Mouse (Mus musculus) cerebellum, postnatal 36 days (tissue): ENCODE measurements around the gene Pla2g1b.

Experiments used
- DNase-seq, 2 experiments: peaks; one replicate each; pipeline ENCODE4 v3.0.0; 2021 to 2022; ENCODE audit warnings: mixed read lengths in 2 of 2

Pla2g1b gene

GRCm38 (mm10) chr5:115447108-115447507 lies 19.0 kb upstream of the Pla2g1b start:
- no peak for DNase-seq

DNA sequence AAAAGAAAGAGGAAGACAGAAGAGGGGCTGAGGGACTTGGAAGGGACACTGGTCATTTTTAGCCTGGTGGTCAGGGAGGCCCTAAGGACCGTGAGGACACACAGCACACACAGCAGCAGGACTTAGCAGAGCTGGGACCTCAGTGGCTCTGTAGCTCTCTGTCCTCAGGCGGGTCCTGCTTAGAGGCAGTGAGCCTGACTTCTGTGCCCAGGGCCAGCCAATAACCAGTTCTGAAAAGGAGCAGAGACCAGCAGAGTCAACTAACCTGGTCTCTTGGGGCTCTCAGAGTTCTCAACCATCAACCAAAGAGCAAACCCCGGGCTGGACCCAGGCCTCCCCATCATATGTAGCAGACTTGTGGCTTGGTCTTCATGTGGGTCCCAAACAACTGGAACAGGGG lies 16.8 kb upstream of the Pla2g1b start:
- no peak for DNase-seq

GRCm38 (mm10) chr5:115450410-115451317 lies 15.4 kb upstream of the Pla2g1b start:
- no peak for DNase-seq

- no peak for DNase-seq
Observed at GRCm38 (mm10) chr5:115454422-115455090, 11.5 kb upstream of the Pla2g1b start.

DNA sequence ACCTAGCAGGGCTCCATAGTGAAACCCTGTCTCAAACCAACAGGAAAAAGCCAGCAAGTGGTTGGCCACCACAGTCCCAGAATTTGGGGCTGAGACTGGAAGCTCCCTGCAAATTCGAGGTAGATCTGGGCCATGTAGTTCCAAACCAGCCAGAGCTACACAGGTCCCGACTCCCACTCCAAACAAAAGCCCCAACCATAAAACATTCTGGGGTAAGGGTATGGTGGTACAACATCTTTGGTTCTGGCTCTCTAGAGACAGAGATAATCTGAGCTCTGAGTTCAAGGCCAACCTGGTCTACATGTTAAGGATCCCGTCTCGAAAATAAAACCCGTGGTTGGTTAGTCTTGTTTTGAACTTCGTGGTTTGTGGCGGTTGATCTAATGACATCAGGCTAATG lies 10.2 kb upstream of the Pla2g1b start:
- no peak for DNase-seq

DNA sequence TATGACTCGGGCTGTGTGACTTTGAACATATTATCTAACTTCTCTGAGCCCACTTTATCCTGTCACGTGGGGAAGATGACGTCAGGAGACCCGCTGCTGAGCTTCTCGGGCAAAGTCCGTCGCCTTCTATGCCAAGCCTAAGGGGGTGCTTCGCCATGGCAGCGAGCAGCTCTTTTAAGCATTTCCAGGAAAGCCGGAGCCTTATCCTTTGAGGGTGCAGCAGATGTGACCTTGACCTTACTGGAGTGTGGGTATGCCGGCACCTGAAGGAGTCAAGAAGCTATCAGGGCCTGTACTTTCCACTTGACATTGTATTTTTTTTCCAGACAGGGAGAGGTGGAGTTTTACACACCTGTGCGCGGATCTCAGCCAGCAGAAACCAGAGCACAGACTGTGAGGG lies 7.1 kb upstream of the Pla2g1b start:
- DNase-seq, result no peak

DNA sequence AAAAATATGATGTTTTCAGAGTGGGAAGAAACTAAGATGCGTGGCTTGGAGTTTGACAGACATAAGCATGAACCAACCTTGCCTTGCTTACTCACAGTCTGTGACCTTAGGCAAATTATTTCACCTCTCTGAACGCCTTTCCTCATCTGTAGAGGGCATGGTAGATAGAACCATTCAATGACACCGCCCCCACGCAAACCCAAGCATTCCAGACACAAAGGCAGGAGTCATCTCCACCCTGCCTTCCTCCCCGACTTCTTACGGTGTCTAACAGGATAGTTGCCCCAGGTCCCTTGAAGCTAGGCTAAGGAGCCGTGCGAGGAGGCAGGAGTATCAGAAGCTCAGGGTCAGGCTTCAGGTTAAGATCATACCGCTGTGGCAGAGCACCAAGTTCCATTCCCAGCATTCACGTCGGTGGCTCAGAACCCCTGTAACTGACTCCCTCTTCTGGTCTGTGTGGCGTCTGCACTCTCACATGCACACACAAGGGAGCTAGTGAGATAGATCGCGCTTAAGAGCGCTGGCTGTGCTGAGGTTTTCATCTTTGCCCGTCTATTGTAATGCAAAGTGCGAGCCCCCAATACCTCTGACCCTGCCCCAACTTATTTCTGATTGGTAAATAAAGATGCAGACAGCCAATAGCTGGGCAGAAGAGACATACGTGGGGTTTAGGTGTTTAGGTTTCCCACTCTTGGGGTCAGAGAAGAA lies 1.5 kb upstream of the Pla2g1b start:
- no peak for DNase-seq

DNA sequence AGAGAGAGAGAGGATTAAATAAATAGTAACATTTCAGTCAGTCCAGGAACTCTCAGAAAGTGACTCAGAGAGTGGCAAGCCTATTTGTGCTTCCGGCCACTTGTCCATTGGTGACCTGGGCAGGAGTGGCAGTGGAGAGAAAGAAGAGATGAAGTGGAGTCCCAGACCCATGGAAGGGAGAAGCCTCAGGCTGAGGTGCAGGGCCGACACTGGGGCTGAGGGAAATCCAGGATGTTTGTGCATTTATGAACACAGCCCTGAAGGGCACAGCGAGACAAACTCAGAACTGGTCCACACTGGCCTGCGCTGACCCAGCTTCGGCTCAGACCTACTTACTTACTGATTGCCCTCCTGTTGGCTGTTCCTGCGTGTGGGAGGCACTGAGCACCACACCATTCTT lies 3.7 kb downstream of the Pla2g1b start:
- no peak for DNase-seq

DNA sequence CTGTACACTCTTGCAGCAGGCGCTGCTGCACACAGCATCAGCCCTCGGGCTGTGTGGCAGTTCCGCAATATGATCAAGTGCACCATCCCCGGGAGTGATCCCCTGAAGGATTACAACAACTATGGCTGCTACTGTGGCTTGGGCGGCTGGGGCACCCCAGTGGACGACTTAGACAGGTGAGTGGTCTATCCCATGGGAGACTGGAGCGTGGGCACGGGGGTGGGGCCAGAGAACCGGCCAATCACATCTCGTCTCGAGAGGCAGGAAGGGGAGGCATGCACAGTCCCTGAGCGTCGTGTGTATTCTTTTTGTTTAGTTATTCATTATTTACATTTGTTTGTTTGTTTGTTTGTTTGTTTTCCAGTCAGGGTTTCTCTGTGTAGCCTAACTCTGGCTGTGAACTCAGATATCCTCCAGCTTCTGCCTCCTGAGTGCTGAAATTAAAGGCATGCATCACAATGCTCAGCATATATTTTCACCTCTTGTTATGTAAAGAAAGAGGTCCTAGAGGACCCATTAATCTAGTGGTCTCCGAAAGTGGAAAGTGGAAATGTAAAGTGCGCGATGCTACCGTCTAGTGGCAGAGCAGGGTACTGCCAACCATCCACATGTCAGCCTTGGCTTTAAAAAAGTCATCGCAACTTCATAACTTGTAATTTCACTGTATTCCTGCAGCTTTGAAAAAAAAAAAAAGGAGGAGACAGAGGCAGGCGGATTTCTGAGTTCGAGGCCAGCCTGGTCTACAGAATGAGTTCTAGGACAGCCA lies 4.9 kb downstream of the Pla2g1b start:
- peak; percentile 52 to 62 for DNase-seq

GRCm38 (mm10) chr5:115473191-115473590 lies 7.1 kb downstream of the Pla2g1b start:
- no peak for DNase-seq

GRCm38 (mm10) chr5:115474174-115474828 lies 8.2 kb downstream of the Pla2g1b start:
- no peak for DNase-seq

DNA sequence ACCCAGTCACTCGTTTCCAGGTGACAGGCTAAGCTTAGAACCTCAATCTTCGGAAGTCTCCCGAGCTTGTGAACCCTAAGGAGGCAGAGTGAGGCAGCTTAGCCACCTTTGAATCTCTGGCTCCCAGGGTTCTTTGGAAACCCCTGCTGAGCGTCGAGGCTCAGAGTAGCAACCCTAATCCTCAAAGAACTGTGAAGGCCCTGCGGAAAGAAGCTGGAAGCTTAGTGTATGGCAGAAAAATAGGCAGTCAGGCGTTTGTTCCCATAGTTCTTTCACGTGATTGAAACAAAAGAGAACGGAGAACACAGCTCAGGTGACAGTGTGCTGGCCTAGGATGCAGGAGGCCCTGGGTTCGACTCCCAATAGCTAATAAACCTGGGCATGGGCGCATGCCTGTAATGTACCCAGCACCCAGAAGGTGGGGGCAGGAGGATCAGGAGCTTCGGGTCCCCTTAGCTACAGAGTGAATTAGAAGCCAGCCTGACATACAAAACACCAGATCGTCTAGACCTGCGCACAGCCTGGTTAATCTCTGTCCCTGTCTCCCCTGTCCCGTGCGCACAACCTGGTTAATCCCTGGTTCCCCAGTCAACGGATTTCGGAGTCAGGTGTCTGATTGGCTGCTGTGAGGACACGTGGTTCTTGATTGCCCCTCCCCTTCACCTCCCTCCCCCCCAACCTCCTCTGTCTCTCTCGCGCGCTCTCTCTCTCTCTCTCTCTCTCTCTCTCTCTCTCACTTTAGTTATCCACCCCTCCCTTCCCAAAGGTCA lies 9.5 kb downstream of the Pla2g1b start:
- DNase-seq, result peak; percentile 46 to 61

GRCm38 (mm10) chr5:115476107-115476727 lies 10.2 kb downstream of the Pla2g1b start:
- DNase-seq, result no peak

DNA sequence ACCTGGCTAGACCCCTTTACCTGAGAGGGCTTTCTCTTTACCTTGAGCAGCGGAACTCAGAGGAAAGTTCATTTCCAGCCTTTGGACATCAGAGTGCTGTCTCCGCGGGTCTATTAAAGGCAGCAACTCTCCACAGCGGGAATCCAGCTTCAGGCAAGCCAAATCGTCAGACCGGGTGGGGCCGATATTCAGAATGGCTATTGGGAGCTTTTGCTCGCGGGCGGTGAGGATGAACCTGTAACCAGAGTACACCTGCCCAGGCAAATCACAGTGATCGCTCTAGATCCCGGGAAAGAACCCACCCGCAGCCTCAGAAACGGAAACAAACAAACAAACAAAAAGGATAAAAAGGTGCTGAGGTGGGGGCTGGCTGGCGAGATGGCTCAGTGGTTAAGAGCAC lies 13.5 kb downstream of the Pla2g1b start:
- no peak for DNase-seq

DNA sequence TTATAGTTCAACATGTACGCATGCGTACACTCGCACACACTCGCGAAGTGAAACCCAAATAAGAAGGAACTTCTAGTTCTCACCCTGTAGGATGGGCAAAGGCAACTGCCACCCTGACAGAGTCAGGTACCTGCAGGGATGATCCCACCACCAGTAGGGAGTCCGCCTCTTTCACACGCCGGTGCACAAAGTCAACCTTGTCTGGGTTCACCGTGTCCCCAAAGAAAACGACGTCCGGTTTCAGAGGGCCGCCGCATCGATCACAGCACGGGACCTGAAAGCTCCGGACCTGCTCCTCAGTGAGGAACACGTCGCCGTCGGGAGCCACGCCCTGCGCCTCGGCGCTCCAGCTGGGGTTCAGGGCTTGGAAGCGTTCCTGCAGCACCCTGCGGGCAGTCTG lies 14.0 kb downstream of the Pla2g1b start:
- DNase-seq, result no peak

GRCm38 (mm10) chr5:115482390-115483265 lies 16.6 kb downstream of the Pla2g1b start:
- no peak for DNase-seq

- no peak for DNase-seq
Observed at GRCm38 (mm10) chr5:115483385-115483784, 17.3 kb downstream of the Pla2g1b start.

DNA sequence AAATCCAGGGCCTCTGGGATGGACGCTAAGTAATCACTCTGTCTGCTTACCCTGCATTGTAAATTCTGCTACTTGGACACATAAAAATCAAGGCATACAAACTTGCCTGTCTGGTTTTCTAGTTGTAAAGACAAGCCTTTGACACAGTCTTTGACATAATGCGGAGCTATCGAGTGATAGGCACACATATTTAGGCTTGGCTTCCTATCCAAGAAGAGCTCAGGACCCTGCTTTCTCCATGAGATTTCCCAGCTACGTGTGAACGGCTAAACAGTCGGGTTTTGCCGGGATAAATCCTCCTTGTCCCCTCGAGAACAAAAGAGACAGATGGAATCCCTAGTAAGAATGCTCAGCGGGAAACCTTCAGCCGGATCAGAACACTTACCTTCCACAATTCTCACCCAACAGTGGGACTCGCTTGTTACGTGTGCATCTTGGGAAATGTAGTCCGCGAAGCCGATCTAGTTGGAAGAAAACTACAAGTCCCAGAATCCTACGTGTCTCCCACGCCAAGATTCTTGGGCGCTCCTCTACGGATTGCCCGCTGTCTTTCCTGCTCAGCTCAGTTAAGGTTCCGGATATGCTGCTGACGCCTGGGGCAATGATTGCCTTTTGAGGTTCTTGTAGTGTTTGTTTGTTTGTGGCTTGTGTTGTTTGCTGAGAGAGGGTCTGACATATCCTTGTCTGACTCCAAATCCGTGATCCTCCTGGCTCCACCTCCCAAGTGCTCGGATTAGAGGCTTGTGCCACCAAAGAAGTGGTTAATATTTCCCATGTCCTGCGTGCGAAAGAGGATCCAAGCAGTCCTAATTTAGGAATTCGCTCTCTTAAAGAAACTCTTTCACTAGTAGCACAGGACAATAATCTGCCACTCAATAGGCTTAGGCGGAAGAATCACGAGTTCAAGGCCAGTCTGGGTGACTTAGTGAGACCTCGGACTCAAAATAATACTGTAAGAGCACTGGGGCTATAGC lies 18.2 kb downstream of the Pla2g1b start, which contains the start of gene Sirt4:
TSS of gene Sirt4 (minus strand) at position 779 of the 974 bp plus-strand sequence.
- DNase-seq, result peak; percentile 74 to 84
